Mouse (Mus musculus) liver, embryonic 13.5 days (tissue): ENCODE data around the gene H60b. TPM values are rescaled to one million over a fixed set of nuclear protein-coding genes. Genes with fewer than 3 reads are reported as not detected.
"Not testable (repeated sequence)": the region's sequence is repeated elsewhere in the genome, so short reads cannot be mapped to it uniquely, and the experiment has no call there.

ENCODE experiments used
- ATAC-seq: fragments of 200-750 bp; cut with Nextera tagmentation; 2 replicates; pipeline ENCODE4 v1.8.0; 2017; ENCODE audit warnings: low read depth, mild to moderate bottlenecking, moderate number of reproducible peaks, moderate library complexity
- DNase-seq: peaks from one replicate; pipeline ENCODE4 v3.0.0; 2022
- H3K27ac ChIP-seq: fragments of 300-500 bp; sonication (generic); 2 replicates; pipeline ENCODE4 v1.5.1; 2015; ENCODE audit warnings: moderate library complexity, mild to moderate bottlenecking, inconsistent platforms
- H3K27me3 ChIP-seq: fragments of 300-500 bp; sonication (generic); 2 replicates; pipeline ENCODE4 v1.6.1; 2015; ENCODE audit warnings: mild to moderate bottlenecking, inconsistent platforms
- H3K36me3 ChIP-seq: fragments of 300-500 bp; sonication (generic); 2 replicates; pipeline ENCODE4 v1.6.1; 2015; ENCODE audit warnings: mild to moderate bottlenecking, inconsistent platforms
- H3K4me1 ChIP-seq: fragments of 300-500 bp; sonication (generic); replicated peaks from 2 replicates; pipeline ENCODE4 v1.6.1; 2015; ENCODE audit warnings: inconsistent platforms
- H3K4me2 ChIP-seq: fragments of 300-500 bp; sonication (generic); 2 replicates; pipeline ENCODE4 v1.6.1; 2015; ENCODE audit warnings: inconsistent platforms, mild to moderate bottlenecking, moderate library complexity
- H3K4me3 ChIP-seq: fragments of 300-500 bp; sonication (generic); replicated peaks from 2 replicates; pipeline ENCODE4 v1.5.1; 2015; ENCODE audit warnings: mild to moderate bottlenecking, inconsistent platforms
- H3K9ac ChIP-seq: fragments of 300-500 bp; sonication (generic); 2 replicates; pipeline ENCODE4 v1.6.1; 2015; ENCODE audit warnings: mild to moderate bottlenecking, inconsistent platforms
- H3K9me3 ChIP-seq: fragments of 300-500 bp; sonication (generic); replicated peaks from 2 replicates; pipeline ENCODE4 v1.6.1; 2016; ENCODE audit warnings: inconsistent platforms
- WGBS: fragments of 180-500 bp; shearing (Covaris S2); methylation state at CpG from one replicate; pipeline ENCODE4 v1.1.7; 2015; ENCODE audit not compliant: insufficient replicate concordance; 5-methylcytosine and 5-hydroxymethylcytosine counted together
- polyA plus RNA-seq: library from polyadenylated mRNA; unstranded; fragments of >200 nt; fragmentation: Nextera tagmentation; extraction: Ambion mirVana; gene quantifications from 2 replicates; pipeline ENCODE4 v1.2.1, GENCODE M21; 2015

The H60b gene
- polyA plus RNA-seq, 1 experiment from 2014 or later: 0.12 TPM

GRCm38 (mm10) chr10:22212012-22212696 lies 53.8 kb downstream of the H60b start:
- not testable (repeated sequence) for H3K27me3 ChIP-seq, H3K4me2 ChIP-seq, H3K4me3 ChIP-seq, H3K9ac ChIP-seq, H3K9me3 ChIP-seq, H3K27ac ChIP-seq, H3K36me3 ChIP-seq, H3K4me1 ChIP-seq
- DNase-seq (peak; percentile 46), ATAC-seq (0 out of 2 replicates have a peak, but pooled peaks have one; percentile 26)
- WGBS: 1% methylated on average over 8 of the region's 11 CpGs

- WGBS: 0% methylated on average over 1 of the region's 7 CpGs
- not testable (repeated sequence) for H3K27me3 ChIP-seq, H3K27ac ChIP-seq, H3K9me3 ChIP-seq, H3K4me2 ChIP-seq, H3K4me1 ChIP-seq, H3K4me3 ChIP-seq, H3K36me3 ChIP-seq, H3K9ac ChIP-seq, ATAC-seq, DNase-seq
Measured at GRCm38 (mm10) chr10:22223474-22224349, 65.3 kb downstream of the H60b start.

- H3K4me1 ChIP-seq: no peaks in the 10 kb centered on the region
- no peaks in the 10 kb centered on the region for H3K36me3 ChIP-seq
- no peak overlapping the region for H3K9ac ChIP-seq
- WGBS: 70% methylated on average over 8 of the region's 8 CpGs
- H3K9me3 ChIP-seq: peaks cover 7% of the 10 kb centered on the region; the same call in 1 of the 2 replicates
- no peaks in the 10 kb centered on the region for H3K27me3 ChIP-seq
- no peak overlapping the region for H3K4me3 ChIP-seq
- ATAC-seq (no peak), DNase-seq (no peak)
- H3K4me2 ChIP-seq: no peak overlapping the region
- no peak overlapping the region for H3K27ac ChIP-seq
Measured at GRCm38 (mm10) chr10:22265060-22265459, 106.7 kb downstream of the H60b start.

- not testable (repeated sequence) for H3K4me3 ChIP-seq, H3K9me3 ChIP-seq, H3K4me2 ChIP-seq, H3K36me3 ChIP-seq, DNase-seq, H3K4me1 ChIP-seq, ATAC-seq, H3K27ac ChIP-seq, H3K9ac ChIP-seq
- peaks cover 18% of the 10 kb centered on the region for H3K27me3 ChIP-seq
- 35% methylated on average over 8 of the region's 8 CpGs for WGBS
Measured at GRCm38 (mm10) chr10:22270879-22271786, 112.7 kb downstream of the H60b start.

GRCm38 (mm10) chr10:22272914-22273683 lies 114.7 kb downstream of the H60b start:
- not testable (repeated sequence) for H3K9me3 ChIP-seq, H3K9ac ChIP-seq, ATAC-seq, H3K4me1 ChIP-seq, H3K27ac ChIP-seq, DNase-seq, H3K36me3 ChIP-seq
- peak overlapping the region; percentile 44 for H3K4me3 ChIP-seq
- peak overlapping the region; percentile 58 for H3K4me2 ChIP-seq
- peaks cover 18% of the 10 kb centered on the region for H3K27me3 ChIP-seq
- 2% methylated on average over 33 of the region's 37 CpGs for WGBS

GRCm38 (mm10) chr10:22273684-22274305 lies 115.4 kb downstream of the H60b start:
- H3K27me3 ChIP-seq: peaks cover 18% of the 10 kb centered on the region

GRCm38 (mm10) chr10:22274445-22275057 lies 116.2 kb downstream of the H60b start:
- Histone ChIP-seq H3K36me3 (no peaks in the 10 kb centered on the region), H3K9me3 (no peaks in the 10 kb centered on the region), H3K27ac (no peak overlapping the region), H3K27me3 (peaks cover 18% of the 10 kb centered on the region), H3K4me2 (peak overlapping the region; percentile 58), H3K9ac (no peak overlapping the region), H3K4me1 (no peaks in the 10 kb centered on the region), H3K4me3 (0 out of 2 replicates have a peak overlapping the region, but pooled peaks have one; percentile 44)
- DNase-seq (no peak), ATAC-seq (no peak)
- 8% methylated on average over 19 of the region's 19 CpGs for WGBS

More at GRCm38 (mm10) chr10:22273684-22274305, 115.4 kb downstream of the H60b start:
- Histone ChIP-seq H3K9ac (no peak overlapping the region), H3K4me3 (peak overlapping the region; percentile 44), H3K36me3 (no peaks in the 10 kb centered on the region), H3K27ac (no peak overlapping the region), H3K4me1 (no peaks in the 10 kb centered on the region), H3K9me3 (no peaks in the 10 kb centered on the region), H3K4me2 (peak overlapping the region; percentile 58)
- ATAC-seq: no peak
- no peak for DNase-seq
- WGBS: under 1% methylated on average over 41 of the region's 41 CpGs

GRCm38 (mm10) chr10:22278468-22278867 lies 120.1 kb downstream of the H60b start:
- H3K36me3 ChIP-seq, H3K4me2 ChIP-seq, H3K4me3 ChIP-seq, H3K4me1 ChIP-seq, H3K9me3 ChIP-seq, H3K27ac ChIP-seq, DNase-seq, H3K9ac ChIP-seq, ATAC-seq: not testable (repeated sequence)
- 64% methylated on average over 2 of the region's 2 CpGs for WGBS
- peaks cover 13% of the 10 kb centered on the region for H3K27me3 ChIP-seq

GRCm38 (mm10) chr10:22282816-22283215 lies 124.4 kb downstream of the H60b start:
- H3K9me3 ChIP-seq: no peaks in the 10 kb centered on the region
- H3K27ac ChIP-seq: no peak overlapping the region
- ATAC-seq (no peak), DNase-seq (no peak)
- H3K9ac ChIP-seq: no peak overlapping the region
- H3K4me3 ChIP-seq: no peak overlapping the region
- H3K4me2 ChIP-seq: no peak overlapping the region
- no peaks in the 10 kb centered on the region for H3K36me3 ChIP-seq
- WGBS: 14% methylated on average over 6 of the region's 6 CpGs
- no peaks in the 10 kb centered on the region for H3K27me3 ChIP-seq
- H3K4me1 ChIP-seq: no peaks in the 10 kb centered on the region

- H3K36me3 ChIP-seq: no peaks in the 10 kb centered on the region
- no peak overlapping the region for H3K9ac ChIP-seq
- no peak overlapping the region for H3K4me2 ChIP-seq
- no peaks in the 10 kb centered on the region for H3K4me1 ChIP-seq
- H3K4me3 ChIP-seq: no peak overlapping the region
- no peaks in the 10 kb centered on the region for H3K27me3 ChIP-seq
- 8% methylated on average over 1 of the region's 1 CpGs for WGBS
- no peak for ATAC-seq
- no peak for DNase-seq
- H3K9me3 ChIP-seq: no peaks in the 10 kb centered on the region
- H3K27ac ChIP-seq: no peak overlapping the region
Measured at GRCm38 (mm10) chr10:22295676-22296075, 137.3 kb downstream of the H60b start.
